Mouse (Mus musculus) duodenum, adult 2 months (tissue): ENCODE measurements around the gene Gm20920. TPM values are rescaled to one million over a fixed set of nuclear protein-coding genes. Genes with fewer than 3 reads are reported as not detected.

Source experiments
- polyA plus RNA-seq: library from polyadenylated mRNA; depleted of rRNA; stranded (reverse); fragments of >200 nt; gene quantifications from 2 replicates; pipeline ENCODE4 v1.2.3, GENCODE M21; 2012; ENCODE audit warnings: low replicate concordance; rRNA removed

Gene Gm20920
- not detected in 2 replicates for polyA plus RNA-seq

GRCm38 (mm10) chrY:51851820-51852219, at the start of gene Gm20920:
TSS of gene Gm20920 (plus strand) at chrY:51852120.

